Mouse (Mus musculus) layer of hippocampus, adult 11-12 months (tissue): ENCODE results near the gene Vps13c.

Source experiments
- DNase-seq: peaks from one replicate; pipeline ENCODE4 v3.0.0; 2022; ENCODE audit warnings: low spot score

The Vps13c gene

DNA sequence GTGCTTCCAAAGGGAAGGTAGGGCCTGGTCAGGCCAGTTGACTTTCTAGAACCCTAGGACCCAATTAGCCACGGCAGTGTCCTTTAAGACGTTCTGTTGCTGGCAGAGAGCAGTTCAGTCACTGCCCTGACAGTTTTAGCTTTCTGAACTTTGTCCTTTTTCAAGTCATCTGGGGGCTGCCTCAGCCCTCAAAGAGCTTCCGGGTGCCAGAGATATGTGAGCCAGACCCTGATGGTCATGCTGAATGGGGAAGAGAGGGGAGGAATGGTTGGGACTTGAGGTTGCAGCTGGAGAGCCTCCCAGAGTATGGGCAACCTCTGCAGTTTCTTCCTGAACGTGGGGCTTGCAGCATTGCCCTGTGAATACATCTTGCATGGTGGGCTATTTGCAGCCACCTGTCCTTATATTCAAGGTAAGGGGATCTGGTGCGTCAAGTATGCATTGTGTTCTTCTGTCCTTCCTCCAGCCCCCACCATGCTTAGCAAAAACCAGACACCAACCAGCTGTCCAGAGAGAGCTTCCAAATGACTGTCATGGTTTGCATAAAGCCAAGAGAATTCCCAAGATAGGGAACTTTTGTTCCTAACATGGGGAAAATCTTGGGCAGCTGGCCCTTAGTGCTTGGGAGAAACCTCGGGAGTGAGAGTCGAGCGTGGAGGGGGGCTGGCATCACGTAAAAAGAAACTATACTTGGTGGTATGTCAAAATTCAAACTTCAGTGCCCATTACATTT, 182.3 kb downstream of the Vps13c start:
- DNase-seq, result no peak

DNA sequence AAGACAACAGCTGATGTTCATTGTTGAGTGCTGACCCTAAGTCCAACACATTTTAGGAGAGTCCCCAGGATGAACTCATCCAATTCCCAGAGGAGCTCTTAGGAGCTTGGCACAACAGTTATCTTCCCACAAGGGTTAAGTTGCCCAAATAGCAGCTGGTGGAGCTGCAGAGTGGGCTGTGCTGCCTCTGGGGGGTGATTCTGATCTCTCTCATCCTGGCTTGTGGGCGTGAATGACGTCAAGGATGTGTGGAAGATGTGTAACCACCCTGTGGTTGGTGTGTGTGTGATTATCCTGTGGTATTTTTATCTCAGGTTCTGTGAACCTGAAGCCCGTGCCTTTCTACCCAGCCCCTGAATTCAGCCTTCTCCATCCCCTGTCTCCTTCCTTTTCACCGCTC, 188.4 kb downstream of the Vps13c start:
- DNase-seq, result no peak

- DNase-seq, result no peak
Observed at GRCm38 (mm10) chr9:68033771-68034170, 193.6 kb downstream of the Vps13c start.
